Mouse (Mus musculus) small intestine, adult 2 months (tissue): ENCODE measurements around the gene Fam219b. TPM values are rescaled to one million over a fixed set of nuclear protein-coding genes. Genes with fewer than 3 reads are reported as not detected.

Experiments used
- H3K27ac ChIP-seq: fragments of 200-500 bp; 2 replicates; pipeline ENCODE4 v1.5.1; 2012; ENCODE audit warnings: low read depth, low read length, control low read depth, inconsistent platforms; ENCODE audit not compliant: insufficient read depth
- H3K27me3 ChIP-seq: fragments of 200-500 bp; 2 replicates; pipeline ENCODE4 v1.6.1; 2012; ENCODE audit warnings: mild to moderate bottlenecking, moderate library complexity, low read length, inconsistent platforms; ENCODE audit not compliant: control insufficient read depth, insufficient read depth
- H3K36me3 ChIP-seq: fragments of 200-500 bp; 2 replicates; pipeline ENCODE4 v1.6.1; 2012; ENCODE audit warnings: mild to moderate bottlenecking, low read length, control low read depth, inconsistent platforms; ENCODE audit not compliant: control insufficient read depth, insufficient read depth
- H3K4me1 ChIP-seq: fragments of 200-500 bp; 2 replicates; pipeline ENCODE4 v1.6.1; 2012; ENCODE audit warnings: low read length, inconsistent platforms, mixed read lengths; ENCODE audit not compliant: control insufficient read depth, insufficient read depth, insufficient read length
- H3K4me3 ChIP-seq: fragments of 200-500 bp; 2 replicates; pipeline ENCODE4 v1.5.1; 2012; ENCODE audit warnings: low read depth, mild to moderate bottlenecking, control low read depth, inconsistent platforms, low read length, moderate library complexity
- CTCF ChIP-seq: fragments of 200-500 bp; IDR thresholded peaks from 2 replicates; pipeline ENCODE4 v1.5.1; 2012; ENCODE audit warnings: low read depth, mild to moderate bottlenecking, control low read depth, inconsistent platforms, low read length, moderate library complexity, mixed read lengths; ENCODE audit not compliant: insufficient replicate concordance, insufficient read length; ENCODE audit errors: extremely low read depth
- POLR2A ChIP-seq: fragments of 200-500 bp; IDR thresholded peaks from 2 replicates; pipeline ENCODE4 v1.6.1; 2012; ENCODE audit warnings: low read depth, mild to moderate bottlenecking, control low read depth, inconsistent platforms, low read length, moderate library complexity
- WGBS: fragments of 180-500 bp; shearing (Covaris S2); methylation state at CpG from one replicate; pipeline ENCODE4 v1.1.7; 2018; 5-methylcytosine and 5-hydroxymethylcytosine counted together
- polyA plus RNA-seq: library from polyadenylated mRNA; depleted of rRNA; stranded (reverse); fragments of >200 nt; gene quantifications from 2 replicates; pipeline ENCODE4 v1.2.3, GENCODE M21; 2012

Fam219b gene
- polyA plus RNA-seq, 1 experiment = 8.2 TPM

DNA sequence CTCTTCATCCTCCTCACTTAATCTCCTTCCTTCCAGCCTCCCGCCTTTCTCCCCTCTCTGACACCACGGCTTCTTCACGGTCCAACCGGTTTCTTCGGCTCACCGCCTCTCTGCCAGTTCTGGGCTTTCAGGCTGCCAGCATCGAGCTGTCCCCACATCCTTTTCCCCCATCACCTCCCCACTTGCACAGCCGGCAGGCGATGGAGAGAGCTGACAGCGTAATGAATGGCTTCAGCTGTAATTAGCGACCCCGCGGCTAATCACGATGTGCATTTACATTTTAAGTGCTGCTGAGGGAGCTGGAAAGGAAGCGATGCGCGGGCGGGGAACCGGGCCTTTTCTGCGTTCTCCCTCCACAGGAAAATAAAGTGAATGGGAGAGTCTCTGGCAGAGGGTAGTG is 35.5 kb upstream of the Fam219b start:
- H3K27ac ChIP-seq = no peak overlapping the region
- TF ChIP-seq CTCF (no peak), POLR2A (no peak)
- no peak overlapping the region for H3K4me3 ChIP-seq
- peaks cover 36% of the 10 kb centered on the region for H3K27me3 ChIP-seq
- H3K36me3 ChIP-seq = no peaks in the 10 kb centered on the region
- peaks cover 9% of the 10 kb centered on the region for H3K4me1 ChIP-seq
- WGBS = 26% methylated on average over 20 of the region's 20 CpGs

DNA sequence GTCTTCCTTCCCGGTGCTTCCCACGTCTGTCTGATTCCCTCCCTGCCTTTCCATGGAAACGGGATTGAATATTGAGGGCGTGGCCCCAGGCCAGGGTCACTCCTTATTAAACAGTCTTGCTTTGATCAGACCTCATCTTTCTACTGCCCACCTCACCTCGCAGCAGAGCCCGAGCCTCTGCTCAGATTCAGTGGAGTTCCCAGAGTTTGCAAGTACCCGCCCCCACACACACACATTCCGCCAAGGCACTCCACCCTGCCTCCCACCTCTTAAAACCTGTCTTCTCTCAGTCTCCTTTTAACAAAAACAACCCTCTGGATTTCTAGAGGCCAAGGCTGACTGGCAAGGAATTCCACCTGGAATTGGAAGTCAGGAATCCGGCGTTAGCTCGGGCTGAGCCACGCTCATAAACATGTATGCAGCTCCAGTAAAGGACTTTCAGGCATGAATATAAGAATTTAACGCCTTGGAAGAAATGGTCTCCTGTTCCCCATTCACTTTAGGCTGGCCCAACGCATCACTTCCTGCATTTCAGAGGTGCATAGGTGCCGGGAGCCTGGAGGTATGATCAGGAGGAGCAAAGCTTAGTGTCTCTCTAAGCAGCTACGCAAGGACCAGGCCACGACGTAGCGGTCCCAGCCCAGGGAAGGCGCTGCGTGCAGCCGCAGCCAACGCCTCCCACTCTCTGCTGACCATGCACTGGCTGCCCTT is 34.3 kb upstream of the Fam219b start:
- H3K36me3 ChIP-seq = no peaks in the 10 kb centered on the region
- peaks cover 9% of the 10 kb centered on the region for H3K4me1 ChIP-seq
- WGBS = 10% methylated on average over 23 of the region's 23 CpGs
- peaks cover 36% of the 10 kb centered on the region for H3K27me3 ChIP-seq
- peak overlapping the region; percentile 58 for H3K4me3 ChIP-seq
- no peak overlapping the region for H3K27ac ChIP-seq
- TF ChIP-seq POLR2A = no peak
- no peak for TF ChIP-seq CTCF

DNA sequence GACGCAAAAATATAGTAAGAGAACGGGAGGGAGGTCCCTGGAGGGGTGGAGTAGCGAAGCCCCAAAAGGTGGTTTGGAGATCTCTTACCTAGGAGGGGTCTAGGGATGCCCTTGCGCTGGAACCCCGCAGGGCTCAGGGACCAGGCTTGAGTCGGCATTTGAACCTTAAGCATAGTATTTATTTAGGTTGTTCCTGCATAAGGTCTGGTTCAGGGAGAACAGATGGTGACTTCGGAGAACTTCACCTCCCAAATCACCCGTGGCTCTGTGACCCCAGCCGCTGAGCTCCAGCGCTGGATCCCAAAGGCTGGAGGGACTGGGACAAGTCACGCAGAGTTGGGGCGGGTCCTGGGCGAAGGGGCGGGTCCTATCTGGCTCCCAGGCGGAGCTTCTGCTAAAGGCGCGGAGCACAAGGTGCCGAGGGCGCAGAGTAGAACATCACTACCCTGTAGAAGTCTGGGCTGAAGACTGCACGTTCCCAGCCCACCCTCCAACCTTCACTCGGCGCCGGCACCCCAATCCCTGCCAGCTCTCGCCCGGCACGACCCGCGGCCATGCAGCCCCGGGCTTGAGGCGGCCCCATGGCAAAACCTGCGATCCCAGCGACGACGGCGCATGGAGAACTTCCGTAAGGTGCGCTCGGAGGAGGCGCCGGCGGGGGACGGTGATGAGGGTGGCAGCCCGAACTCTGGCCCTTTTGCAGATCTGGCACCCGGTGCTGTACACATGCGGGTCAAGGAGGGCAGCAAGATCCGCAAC is 33.5 kb upstream of the Fam219b start, which contains the start of gene Rpp25:
Gene Rpp25 (plus strand): TSS at position 405 of the 759 bp plus-strand sequence.
- peaks cover 9% of the 10 kb centered on the region for H3K4me1 ChIP-seq
- H3K4me3 ChIP-seq = peak within 1 kb of the TSS; percentile 58
- WGBS = 1% methylated on average over 46 of the region's 46 CpGs
- H3K27ac ChIP-seq = no peak within 1 kb of the TSS
- H3K27me3 ChIP-seq = peaks cover 36% of the 10 kb centered on the region
- no peak for TF ChIP-seq CTCF
- no peak for TF ChIP-seq POLR2A
- H3K36me3 ChIP-seq = no peaks in the 10 kb centered on the region

DNA sequence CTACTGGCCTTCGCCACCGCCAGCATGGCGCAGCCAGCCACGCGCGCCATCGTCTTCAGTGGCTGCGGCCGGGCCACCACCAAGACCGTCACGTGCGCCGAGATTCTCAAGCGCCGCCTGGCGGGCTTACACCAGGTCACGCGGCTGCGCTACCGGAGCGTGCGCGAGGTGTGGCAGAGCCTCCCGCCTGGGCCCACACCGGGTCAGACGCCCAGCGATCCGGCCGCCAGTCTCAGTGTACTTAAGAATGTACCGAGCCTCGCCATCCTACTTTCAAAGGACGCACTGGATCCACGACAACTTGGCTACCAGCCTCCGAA is 33.0 kb upstream of the Fam219b start:
- Histone ChIP-seq H3K4me1 (peaks cover 9% of the 10 kb centered on the region), H3K27me3 (peaks cover 36% of the 10 kb centered on the region)
- 2% methylated on average over 34 of the region's 34 CpGs for WGBS

DNA sequence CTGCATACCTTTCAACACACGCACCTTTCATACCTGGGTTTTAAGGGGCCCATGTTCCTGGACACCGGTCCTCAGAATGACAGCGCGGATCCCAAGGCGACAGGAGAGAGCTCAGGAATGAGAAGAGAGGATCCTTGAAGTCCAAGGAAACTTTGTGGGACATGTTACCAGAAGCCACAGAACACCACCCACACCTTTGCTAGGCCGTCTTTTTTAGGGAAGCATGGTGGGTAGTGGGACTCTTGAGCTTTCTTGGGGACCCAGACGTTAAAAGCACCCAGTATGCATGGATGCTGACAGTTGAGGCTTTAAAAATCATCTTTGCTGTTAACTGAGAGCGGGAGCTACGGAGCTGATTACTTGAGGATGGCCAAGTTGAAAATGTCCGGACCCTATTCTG is 32.4 kb upstream of the Fam219b start:
- peaks cover 9% of the 10 kb centered on the region for H3K4me1 ChIP-seq
- H3K36me3 ChIP-seq = no peaks in the 10 kb centered on the region
- no peak for TF ChIP-seq CTCF
- no peak for TF ChIP-seq POLR2A
- H3K4me3 ChIP-seq = no peak overlapping the region
- H3K27me3 ChIP-seq = peaks cover 36% of the 10 kb centered on the region
- H3K27ac ChIP-seq = no peak overlapping the region
- 76% methylated on average over 10 of the region's 10 CpGs for WGBS

More for the DNA sequence above, 33.0 kb upstream of the Fam219b start:
- TF ChIP-seq POLR2A = no peak
- TF ChIP-seq CTCF = 0 out of 2 replicates have a peak, but pooled peaks have one; percentile 17
- H3K27ac ChIP-seq = no peak overlapping the region
- H3K36me3 ChIP-seq = no peaks in the 10 kb centered on the region
- H3K4me3 ChIP-seq = peak overlapping the region; percentile 58

DNA sequence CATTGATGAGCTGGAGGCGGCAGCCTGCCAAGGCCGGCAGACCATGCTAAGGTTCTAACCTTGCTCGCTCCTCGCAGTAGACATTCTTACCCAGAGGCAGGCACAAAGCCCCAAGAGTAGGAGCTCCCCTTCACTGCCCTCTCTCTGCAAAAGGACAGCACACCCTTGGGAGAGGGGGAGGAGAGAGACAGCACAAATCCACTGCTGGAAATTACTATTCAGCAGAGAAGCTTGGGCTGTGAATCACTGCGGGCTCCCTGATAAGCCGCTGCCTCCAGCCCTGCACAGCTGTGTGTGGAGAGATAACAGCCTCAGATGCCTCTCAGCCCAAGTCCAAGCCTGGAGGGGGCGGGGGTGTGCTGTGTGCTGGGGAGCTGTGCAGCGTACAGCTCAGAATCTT is 31.6 kb upstream of the Fam219b start:
- H3K27me3 ChIP-seq = peaks cover 36% of the 10 kb centered on the region
- H3K4me1 ChIP-seq = peaks cover 9% of the 10 kb centered on the region
- H3K4me3 ChIP-seq = no peak overlapping the region
- H3K27ac ChIP-seq = no peak overlapping the region
- WGBS = 4% methylated on average over 8 of the region's 8 CpGs
- TF ChIP-seq POLR2A (no peak), CTCF (no peak)
- H3K36me3 ChIP-seq = no peaks in the 10 kb centered on the region

DNA sequence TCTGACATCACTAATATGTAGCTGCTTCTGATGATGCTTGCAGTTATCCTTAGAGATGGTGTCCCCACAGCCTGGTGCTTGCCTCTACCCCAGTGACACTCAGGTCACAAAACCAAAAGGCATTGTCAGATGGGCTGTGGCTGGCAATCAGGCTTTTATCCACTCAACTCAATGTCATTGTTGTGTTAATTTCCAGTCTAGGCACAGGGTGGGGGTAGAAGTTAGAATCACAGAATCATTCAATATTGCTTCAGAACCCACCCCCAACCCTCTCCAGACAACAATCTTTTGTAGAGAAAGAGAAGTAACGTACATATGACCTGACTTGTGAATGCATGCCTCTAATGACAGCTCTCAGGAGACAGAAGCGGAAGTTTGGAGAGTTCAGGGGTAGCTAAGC is 26.8 kb upstream of the Fam219b start:
- TF ChIP-seq POLR2A = no peak
- TF ChIP-seq CTCF = no peak
- Histone ChIP-seq H3K4me1 (no peaks in the 10 kb centered on the region; the same call in 1 of the 2 replicates), H3K27ac (no peak overlapping the region), H3K36me3 (no peaks in the 10 kb centered on the region), H3K4me3 (no peak overlapping the region), H3K27me3 (no peaks in the 10 kb centered on the region; the same call in 1 of the 2 replicates)
- WGBS = 93% methylated on average over 2 of the region's 2 CpGs
